Mouse (Mus musculus): ENCODE measurements around the gene Tpd52l1.
"Not testable (repeated sequence)": the region's sequence is repeated elsewhere in the genome, so short reads cannot be mapped to it uniquely, and the experiment has no call there.

Tpd52l1 gene

DNA sequence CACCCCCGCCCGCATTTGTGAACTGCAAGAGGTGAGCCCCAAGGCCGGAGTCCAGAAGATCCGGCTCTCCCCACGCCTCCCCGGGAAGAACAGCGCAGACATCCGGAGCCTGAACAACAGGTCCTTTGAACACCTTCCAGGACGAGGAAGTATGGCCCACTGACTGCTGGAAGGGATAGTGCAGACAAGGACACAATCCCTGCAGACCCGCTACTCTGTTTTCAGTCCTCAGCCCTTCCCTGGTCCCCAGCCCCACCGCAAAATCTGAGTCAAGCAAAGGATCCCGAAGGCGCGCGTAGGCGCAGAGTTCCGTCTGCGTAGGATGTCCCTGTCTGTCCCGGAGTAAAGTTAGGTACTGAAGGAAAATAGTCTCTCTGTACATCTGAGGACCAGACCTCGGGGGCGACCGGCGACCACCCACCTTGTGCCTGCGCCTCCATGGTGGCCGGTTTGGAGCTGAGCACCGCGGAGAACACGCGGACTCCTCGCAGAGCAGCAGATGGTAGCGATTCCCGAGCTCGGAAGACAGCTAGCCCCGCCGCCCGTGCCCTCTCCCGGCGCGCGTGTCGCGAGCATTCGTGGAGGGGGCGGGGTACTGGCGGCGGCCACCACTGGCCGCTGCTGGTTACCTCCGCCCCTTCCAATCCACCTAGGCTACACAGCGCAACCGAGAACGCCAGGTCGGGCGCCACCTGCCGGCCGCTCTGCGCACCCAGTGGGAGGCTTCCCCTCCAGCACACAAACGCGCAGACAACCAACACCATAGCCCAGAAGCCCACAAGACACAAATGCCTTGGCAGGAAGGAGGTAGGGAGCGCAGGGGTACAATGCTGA is at the start of gene Tpd52l1:
Gene Tpd52l1, minus strand, starts transcription at position 668 of the 834 bp plus-strand sequence.
- ChIA-PET POLR2A (interaction anchor here in 3 of 4 experiments (0.5 to 2.2 kb wide), 8 partner anchors 10 to 1246 kb away, joined by 3 to 18 read pairs (median 7); partner anchors contain the start of gene Hddc2 (in 2 of the 3)), CTCF (interaction anchor here in 2 of 4 experiments (0.8 to 1.6 kb wide), 4 partner anchors 11 to 132 kb away, joined by 3 to 8 read pairs (median 6); partner anchors contain the start of gene Hddc2 (in 1 of the 2))

DNA sequence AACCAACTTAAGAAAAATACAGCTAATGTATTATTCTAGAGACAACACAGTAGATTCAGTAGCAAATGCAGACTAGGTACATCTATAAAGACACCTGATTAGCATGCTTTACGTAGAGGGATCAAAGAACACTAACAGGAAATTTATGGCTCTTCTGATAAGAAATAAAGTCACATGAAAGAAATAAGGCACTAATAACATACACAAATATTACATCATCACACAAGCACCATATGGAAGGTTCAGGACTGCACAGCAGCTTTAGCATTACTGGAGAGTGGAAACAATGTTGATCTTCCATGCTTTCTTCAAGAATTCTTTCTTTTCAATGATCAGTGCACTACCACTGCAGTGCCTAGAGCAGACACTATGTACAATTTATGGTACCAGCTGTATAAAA is 48.5 kb upstream of the Tpd52l1 start:
- ChIA-PET POLR2A (no interaction called here), CTCF (no interaction called here)

DNA sequence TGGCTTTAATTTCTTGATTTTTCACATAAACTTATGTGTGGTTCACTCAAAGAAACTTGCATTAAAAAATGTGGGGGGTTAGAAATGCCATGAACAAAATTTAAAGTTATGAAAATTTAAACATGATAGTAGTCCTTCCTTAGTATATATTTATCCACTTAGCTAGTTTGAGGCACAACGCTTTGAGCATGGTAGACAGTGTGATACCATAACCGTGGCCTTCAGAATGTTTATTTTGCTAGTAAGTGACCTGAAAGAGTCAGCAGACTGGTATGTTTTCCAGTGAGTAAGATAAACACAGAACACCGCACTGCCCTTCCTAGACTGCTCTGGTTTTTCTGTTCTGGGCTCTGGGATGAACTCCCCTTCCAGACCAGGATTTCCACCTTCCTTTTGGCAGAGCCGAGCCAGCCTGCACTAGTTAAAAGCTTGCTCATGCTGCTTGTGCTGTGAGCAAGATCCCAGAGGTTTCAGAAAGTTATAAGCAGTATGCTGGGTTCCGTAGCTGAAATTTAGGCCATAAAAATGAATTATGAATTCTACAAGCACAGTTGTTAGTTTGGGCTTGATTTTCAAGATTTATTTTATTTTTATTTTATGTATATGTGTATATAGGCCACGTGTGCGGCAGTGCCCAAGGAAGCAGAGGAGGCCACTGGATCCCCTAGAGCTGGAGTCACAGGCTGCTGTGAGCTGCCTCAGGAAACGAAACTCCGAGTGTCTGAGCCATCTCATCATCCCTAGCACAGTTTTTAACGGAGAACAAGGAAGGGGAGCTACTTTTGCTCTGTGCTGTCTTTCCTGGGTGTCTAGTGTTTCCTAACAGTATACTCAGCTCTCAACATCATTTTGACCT is 21.5 kb upstream of the Tpd52l1 start:
- POLR2A ChIA-PET, result interaction anchor here in 1 of 4 experiments (0.6 kb wide), 1 partner anchor 1820 kb away, joined by 3 read pairs; no protein-coding TSS in a partner anchor
- CTCF ChIA-PET, result no interaction called here

DNA sequence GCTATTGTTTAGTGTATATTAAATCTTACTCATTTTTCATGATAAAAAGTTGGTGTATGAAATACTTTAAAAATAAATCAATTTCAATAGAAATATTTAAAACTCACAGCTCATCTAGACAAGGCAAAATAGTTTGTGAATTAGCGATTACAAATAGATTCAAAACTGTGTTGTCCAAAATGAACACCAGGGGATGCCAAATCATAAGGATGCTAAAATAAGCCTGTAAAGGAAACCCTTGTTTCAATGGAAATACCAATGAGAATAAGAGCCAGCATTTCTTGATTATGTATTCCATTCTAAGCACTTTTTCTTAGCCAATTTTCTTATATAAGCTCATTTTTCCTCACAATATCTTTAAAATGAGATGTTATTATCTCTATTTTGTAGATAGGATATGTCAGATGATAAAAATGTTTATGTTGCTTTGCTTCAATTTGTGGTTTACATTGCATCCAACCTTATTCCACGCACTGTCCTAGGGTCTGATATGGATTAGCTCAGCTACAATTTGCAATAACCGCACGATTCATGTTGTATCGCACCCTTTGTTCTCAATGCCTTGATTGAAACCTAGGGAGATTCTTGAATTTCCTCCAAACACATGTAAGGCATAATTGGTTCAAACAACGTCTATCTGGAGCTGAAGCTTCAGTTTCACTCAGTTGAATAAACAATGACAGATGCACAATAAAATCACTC is 20.2 kb upstream of the Tpd52l1 start:
- ChIA-PET POLR2A (no interaction called here), CTCF (no interaction called here)

DNA sequence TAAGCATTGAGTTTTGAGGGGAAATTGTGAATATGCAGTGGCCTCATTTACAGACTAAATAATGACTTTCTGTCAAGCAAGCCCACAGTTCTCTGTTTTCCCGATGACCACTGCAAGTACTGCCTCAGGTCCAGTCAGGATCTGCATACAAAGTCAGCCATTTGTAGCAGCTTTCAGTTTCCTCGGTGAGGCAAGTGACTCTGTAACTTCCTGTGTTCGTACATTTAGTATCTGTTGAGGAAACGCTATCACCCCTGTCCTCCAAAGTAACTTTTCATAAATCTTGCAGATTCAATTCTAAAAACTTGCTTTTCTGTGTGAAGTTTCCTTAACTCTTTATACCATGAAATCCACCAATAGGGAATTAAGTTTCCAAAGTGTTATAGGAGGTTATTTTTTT is 19.7 kb upstream of the Tpd52l1 start:
- ChIA-PET POLR2A (no interaction called here), CTCF (no interaction called here)

DNA sequence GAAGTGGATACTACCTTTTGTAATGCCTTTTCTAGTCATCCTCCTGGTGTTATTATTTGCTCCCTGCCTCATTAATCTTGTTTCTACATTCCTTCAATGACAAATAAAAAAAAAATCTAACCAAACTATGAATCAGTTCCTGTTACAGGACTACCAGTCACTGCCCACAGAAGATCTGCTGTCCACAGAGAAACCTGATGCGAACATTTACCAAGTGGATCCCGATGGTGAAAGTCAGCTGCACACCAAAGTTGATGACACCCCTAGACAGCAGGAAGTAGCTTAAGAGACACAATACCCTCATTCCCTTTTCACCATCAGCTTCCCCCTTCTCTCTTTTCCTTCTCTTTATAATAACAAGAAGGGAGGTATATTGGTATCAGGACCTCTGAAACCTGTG is 17.3 kb upstream of the Tpd52l1 start:
- CTCF ChIA-PET, result no interaction called here

DNA sequence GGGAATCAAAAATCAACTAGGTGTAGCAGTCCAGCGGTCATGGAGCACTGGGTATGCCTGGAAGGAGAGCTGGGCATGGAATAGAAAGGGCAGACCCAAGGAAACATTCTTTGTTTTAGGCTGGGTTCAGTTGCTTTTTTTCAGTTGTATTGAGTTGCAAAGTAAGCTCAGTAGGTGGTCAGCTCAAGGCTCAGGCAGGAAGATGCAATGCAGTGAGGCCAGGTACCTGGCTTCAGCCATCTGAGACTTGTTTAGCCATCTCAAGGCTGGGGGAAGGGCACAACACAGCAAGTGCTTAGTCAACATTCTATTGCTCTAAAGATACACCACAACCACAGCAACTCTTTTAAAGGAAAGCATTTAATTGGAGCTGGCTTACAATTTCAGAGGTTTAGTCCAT is 11.0 kb upstream of the Tpd52l1 start:
- CTCF ChIA-PET, result interaction anchor here in 2 of 4 experiments (1.0 to 1.5 kb wide), 2 partner anchors 11 kb away, joined by 4 to 7 read pairs; partner anchors contain the start of gene Tpd52l1 (in 2 of the 2)
- POLR2A ChIA-PET, result interaction anchor here in 3 of 4 experiments (0.6 to 2.3 kb wide), 10 partner anchors 8 to 144 kb away, joined by 3 to 8 read pairs (median 5); partner anchors contain the start of genes Hddc2 (in 3 of the 3) and Tpd52l1 (in 1 of the 3)

More for the DNA sequence above, 17.3 kb upstream of the Tpd52l1 start:
- POLR2A ChIA-PET, result no interaction called here

DNA sequence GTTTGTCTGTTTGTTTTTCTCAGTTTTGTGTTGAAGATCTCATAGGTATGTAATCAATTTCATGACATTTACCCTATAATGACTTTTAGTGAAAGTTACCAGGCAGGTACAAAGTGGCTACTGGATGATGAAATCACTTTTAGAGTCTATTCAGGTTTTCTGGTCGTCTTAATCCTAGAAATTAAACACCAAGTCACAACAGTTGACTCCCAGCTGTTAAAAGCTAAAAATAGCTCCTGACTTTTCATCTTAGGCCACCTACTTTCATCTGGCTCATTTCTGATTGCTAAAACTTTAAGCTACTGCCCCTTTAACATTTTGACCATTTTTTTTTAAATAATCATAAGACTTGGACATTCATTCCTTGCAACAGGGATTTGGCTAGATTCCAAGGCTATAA is 1.3 kb upstream of the Tpd52l1 start:
- CTCF ChIA-PET, result no interaction called here

DNA sequence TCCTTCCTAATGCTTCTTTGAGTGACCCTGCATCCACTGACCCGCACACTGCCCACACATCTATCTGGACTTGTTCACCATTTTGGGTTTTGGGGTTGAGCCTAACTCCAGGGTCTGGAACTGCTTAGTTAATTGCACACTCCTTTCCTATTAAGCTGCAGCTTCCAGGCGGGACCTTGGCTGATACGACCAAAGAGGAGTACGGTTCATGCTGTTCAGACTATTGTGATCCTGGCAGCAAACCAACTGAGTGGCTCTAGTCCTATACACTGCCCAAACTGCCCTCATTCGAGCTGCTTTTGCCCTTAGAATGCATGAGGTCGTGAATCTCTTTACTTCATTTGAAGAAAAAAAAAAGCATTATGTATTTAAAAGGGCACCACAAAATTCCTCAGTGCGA is 1.6 kb downstream of the Tpd52l1 start:
- CTCF ChIA-PET, result interaction anchor here in 1 of 4 experiments (0.6 kb wide), 1 partner anchor 1421 kb away, joined by 7 read pairs; no protein-coding TSS in a partner anchor
- POLR2A ChIA-PET, result interaction anchor here in 2 of 4 experiments (1.2 to 2.2 kb wide), 3 partner anchors 13 to 131 kb away, joined by 7 to 18 read pairs (median 7); partner anchors contain the start of gene Hddc2 (in 2 of the 2)

More for the DNA sequence above, 1.3 kb upstream of the Tpd52l1 start:
- POLR2A ChIA-PET, result no interaction called here

DNA sequence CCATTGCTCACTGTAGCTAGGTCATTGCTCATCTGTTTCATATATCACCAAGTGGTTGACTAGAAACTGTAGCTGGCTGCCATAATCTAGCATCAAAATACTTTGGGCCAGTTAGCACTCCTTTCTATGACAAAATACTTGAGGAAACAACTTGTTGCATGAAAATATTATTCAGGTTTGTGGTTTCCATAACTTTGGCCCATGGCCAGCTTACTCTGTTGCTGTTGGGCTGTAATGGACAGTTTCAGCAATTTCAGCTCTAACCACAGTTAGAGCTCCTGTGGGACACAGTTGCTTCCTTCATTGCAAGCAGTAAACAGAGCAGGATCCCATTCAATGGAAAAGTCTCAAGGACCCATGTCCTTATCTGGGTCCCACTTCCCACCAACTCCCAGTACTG is 4.3 kb downstream of the Tpd52l1 start:
- CTCF ChIA-PET, result no interaction called here
- POLR2A ChIA-PET, result no interaction called here

DNA sequence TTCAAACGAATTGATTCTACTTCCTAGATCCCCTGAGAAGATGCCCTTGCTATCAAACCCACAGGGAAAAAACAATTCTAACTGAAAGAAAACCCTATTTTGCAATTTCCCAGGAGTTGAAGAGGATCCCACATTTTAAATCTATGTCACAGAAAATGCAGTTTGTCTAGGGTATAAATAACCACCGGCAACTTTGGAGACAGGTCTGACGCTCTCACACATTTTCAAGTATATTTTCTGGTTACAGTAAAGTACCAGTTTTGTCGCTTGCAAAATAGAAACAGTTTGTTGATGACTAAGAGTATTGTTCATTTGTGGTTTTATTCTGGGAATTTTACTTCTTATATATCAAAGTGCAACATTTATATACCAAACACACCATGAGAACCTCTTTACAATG is 9.7 kb downstream of the Tpd52l1 start:
- ChIA-PET CTCF (interaction anchor here in 2 of 4 experiments (0.7 kb wide), 2 partner anchors 18 to 110 kb away, joined by 3 to 4 read pairs; no protein-coding TSS in a partner anchor), POLR2A (interaction anchor here in 1 of 4 experiments (1.0 kb wide), 1 partner anchor 21 kb away, joined by 3 read pairs; no protein-coding TSS in a partner anchor)

DNA sequence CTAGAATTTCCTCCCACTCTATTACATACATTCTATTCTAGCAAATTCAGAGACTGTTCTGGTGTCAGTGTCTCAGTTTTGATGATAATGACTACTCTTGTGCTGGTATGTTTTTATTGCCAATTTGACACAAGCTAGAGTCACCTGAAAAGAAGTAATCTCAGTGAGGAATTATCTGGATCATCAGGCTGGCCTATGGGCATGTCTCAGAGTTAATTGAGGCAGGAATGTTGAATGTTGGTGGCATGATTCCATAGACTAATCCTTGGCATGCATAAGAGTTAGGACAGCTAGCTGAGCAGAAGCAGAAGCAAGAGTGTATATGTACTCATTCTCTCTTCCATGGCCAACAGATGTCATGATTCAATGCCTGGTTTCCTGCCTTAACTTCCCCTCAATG is 27.8 kb downstream of the Tpd52l1 start:
- CTCF ChIA-PET, result no interaction called here
- POLR2A ChIA-PET, result interaction anchor here in 1 of 4 experiments (1.2 kb wide), 1 partner anchor 105 kb away, joined by 3 read pairs; the partner anchor contains the start of gene Hddc2

DNA sequence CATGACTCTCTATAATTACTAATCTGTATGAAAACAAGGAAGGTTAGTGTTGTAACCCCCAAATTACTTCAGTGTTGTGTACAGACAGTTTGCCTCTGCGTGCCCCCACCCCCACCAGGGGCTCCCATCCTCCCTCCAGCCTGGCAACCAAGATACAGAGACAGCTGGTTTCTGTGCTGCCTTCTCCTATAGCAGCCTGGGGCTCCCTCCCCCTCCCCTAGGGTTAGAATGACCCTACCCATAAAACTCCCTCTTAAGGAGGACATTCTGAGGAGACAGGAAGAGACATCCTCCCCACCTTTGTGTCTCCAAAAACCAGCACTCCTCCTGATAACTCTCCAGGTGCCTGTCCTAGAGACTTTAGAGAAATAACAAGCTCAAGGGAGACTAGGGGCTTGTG is 52.8 kb downstream of the Tpd52l1 start:
- ChIA-PET CTCF (interaction anchor here in 1 of 4 experiments (0.6 kb wide), 1 partner anchor 80 kb away, joined by 3 read pairs; no protein-coding TSS in a partner anchor), POLR2A (no interaction called here)

DNA sequence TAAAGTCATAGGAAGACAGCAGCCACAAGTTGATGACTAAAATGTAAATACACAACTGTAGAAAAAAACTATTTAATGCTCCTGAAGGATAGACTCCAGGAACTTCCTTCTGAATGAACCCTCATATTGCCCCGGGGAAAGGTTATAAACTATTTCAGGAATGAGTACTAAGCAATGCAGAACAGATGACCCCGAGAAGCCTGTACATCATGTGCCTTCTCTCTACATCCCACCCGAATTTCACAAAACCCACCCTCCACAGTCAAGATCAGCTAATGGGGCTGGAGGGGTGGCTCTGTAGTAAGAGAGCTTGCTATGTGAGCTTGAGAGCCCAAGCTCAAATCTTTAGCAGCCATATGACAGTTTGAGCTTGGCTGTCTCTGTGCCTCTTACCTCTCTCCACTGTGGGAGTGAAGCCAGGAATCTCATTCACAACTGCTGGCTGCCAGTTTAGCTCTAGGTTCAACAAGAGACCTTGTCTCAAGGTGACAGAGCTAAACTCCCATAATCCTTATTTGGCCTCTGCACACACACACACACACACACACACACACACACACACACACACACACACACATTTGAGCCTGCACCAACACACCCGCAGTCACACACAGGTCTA is 54.9 kb downstream of the Tpd52l1 start:
- POLR2A ChIA-PET, result interaction anchor here in 1 of 4 experiments (0.6 to 0.7 kb wide), 2 partner anchors 24 to 38 kb away, joined by 4 to 7 read pairs; no protein-coding TSS in a partner anchor
- CTCF ChIA-PET, result interaction anchor here in 2 of 4 experiments (0.6 kb wide), 2 partner anchors 136 to 318 kb away, joined by 3 to 6 read pairs; no protein-coding TSS in a partner anchor

DNA sequence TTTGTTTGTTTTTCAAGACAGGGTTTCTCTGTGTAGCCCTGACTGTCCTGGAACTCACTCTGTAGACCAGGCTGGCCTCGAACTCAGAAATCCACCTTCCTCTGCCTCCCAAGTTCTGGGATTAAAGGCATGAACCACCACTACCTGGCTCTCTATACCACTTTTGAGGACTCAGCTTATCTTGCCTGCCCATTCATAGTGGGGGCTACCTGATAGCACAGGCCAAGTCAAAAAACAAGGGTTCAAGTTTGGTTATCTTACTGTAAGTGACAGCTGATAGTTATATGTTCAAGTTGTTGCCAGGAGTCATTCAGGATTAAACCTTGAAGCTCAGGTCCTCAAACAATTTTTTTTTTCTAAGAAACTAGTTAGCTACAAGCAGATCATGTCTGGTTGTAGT is 57.2 kb downstream of the Tpd52l1 start:
- POLR2A ChIA-PET, result interaction anchor here in 1 of 4 experiments (0.6 kb wide), 1 partner anchor 209 kb away, joined by 4 read pairs; no protein-coding TSS in a partner anchor
- CTCF ChIA-PET, result not testable (repeated sequence)

DNA sequence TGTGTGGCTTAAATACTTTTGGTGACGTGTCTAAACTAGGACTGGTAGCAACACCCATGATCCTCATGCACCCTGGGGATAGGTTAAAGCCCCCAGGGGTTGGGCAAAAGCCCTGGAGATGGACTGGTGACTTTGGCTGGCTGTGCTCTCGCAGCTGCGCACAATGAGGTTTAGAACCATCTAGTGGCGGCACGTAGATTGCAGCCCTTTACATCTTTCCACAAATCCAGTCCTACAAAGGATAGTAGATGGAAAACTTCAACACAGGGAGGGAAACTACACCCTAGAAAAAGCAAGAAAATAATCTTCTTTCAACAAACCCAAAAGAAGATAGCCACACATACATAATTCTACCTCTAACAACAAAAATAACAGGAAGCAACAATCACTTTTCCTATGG is 75.6 kb downstream of the Tpd52l1 start:
- CTCF ChIA-PET, POLR2A ChIA-PET: not testable (repeated sequence)

DNA sequence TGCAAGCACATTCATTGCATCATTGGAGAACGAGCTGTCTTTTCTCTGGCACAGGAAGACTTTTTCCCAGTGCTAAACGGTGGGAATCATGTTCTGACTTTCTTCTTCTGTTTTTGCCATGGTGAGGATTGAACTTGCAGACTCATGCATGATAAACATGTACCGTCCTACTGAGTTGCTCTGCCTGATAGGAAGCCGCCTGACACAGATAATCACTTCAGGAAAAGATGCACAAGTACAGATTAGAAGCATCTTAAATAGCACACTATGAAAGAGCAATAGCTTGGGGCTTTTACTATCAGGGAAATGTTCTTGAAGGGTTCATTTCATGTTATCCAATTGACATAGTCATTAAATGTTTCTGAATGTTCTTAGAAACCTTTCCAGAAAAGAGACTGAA is 86.0 kb downstream of the Tpd52l1 start:
- ChIA-PET CTCF (no interaction called here), POLR2A (interaction anchor here in 1 of 4 experiments (0.7 kb wide), 1 partner anchor 858 kb away, joined by 7 read pairs; no protein-coding TSS in a partner anchor)

DNA sequence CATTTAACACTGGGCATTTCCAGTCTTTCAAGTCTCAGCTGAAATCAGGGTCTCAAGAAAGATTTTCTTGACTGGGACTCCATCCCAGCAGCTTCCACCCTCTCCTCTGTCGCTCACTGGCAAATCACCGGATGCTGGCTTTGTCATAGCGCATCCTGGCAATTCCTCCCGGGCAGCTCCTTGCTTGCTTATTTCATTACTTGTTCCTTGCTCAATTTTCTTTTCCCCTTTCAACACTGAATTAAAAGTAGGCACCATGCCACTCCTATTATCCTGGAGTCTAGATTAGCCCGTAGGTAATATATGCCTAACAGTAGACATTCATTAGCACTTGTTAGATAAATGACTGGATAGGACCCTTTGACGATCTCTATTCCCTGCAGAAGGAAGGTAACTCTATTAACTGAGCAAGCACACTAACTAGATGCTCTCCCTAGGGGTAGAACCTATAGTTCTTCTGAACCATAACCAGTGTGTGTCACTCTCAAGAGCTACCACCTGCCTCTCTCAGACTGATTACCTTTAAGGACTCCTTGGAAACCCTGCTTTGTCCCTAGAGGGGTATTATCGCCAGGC is 90.8 kb downstream of the Tpd52l1 start:
- POLR2A ChIA-PET, result interaction anchor here in 1 of 4 experiments (0.6 kb wide), 1 partner anchor 178 kb away, joined by 3 read pairs; no protein-coding TSS in a partner anchor
- CTCF ChIA-PET, result no interaction called here
